In the genomic region with DNA sequence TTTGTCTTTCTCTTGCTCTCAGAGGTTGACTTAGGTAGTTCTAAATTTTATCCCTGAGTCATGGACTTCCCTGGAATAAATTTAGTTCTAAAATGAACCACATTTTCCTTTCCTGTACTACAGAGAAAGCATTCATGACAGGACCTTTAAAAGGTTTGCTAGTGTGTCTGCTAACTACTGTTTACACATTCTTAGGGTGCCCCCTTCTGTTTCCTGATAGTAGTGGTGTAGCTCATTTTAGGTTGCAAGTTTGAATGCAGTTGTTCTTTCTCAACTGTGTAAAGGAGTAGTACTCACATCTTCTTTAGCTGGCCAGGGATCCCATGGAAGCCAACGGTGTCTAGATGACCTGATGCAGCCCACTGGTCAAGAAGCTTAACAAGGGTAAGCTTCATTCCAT, we compare ENCODE assay signal across 9 mouse cellular contexts.
A peak's percentile ranks its signal among the peaks of the same experiment; 100 is the strongest.
DNase-seq lines count a peak whose midpoint lies in the region; TF ChIP-seq lines count a peak whose summit lies in the region.
"Had no signal": no experiment of that assay in that cellular context is flagged by ENCODE, and none has a peak within 500 bp of the region (broad histone marks: within the 10 kb centered on the region; RNA-seq: fewer than 3 reads in every experiment).

No protein-coding gene starts in this region.

- peak; percentile 93 for TF ChIP-seq CTCF in layer of hippocampus, adult 2 months (conservative IDR thresholded peaks at IDR 0.05)

- peak; percentile 40 for DNase-seq in kidney, adult 9 months
- DNase-seq in kidney, adult 18-20 months: no peak
- peak; percentile 47 for DNase-seq in Muller cell, postnatal 12 days (ENCODE audit: inconsistent ontology term)
- peak; percentile 66 to 78 for DNase-seq in cerebellum, postnatal 10 days
- peak; percentile 61 to 76 for DNase-seq in layer of hippocampus, adult 2 months (ENCODE audit: low spot score in 2 of 2)
- no peak for DNase-seq in urinary bladder, postnatal 10 days (ENCODE audit: low spot score)
- no peak for DNase-seq in spleen, adult 12 weeks (ENCODE audit: low spot score)
- no peak for DNase-seq in adipocyte (ENCODE audit: low spot score)

- H3K4me3 ChIP-seq in layer of hippocampus, adult 2 months: no peak overlapping the region
- H3K4me3 ChIP-seq: myocyte had no signal

- no peak overlapping the region for H3K27ac ChIP-seq in layer of hippocampus, adult 2 months

Comparison
In these comparisons a context has a peak if more than half of its experiments do, and no peak if none do; other contexts are left out.
1. DNase-seq: peak in kidney, adult 9 months (single experiment), Muller cell, postnatal 12 days (single experiment), cerebellum, postnatal 10 days (2 of 2) and layer of hippocampus, adult 2 months (2 of 2); none in kidney, adult 18-20 months (single experiment), urinary bladder, postnatal 10 days (single experiment), spleen, adult 12 weeks (single experiment) and adipocyte (single experiment).